Mouse (Mus musculus): ENCODE data around the gene Tatdn3. TPM values are rescaled to one million over a fixed set of nuclear protein-coding genes. Genes with fewer than 3 reads are reported as not detected.
"Not testable (repeated sequence)": the region's sequence is repeated elsewhere in the genome, so short reads cannot be mapped to it uniquely, and the experiment has no call there.

Tatdn3 gene
- polyA plus RNA-seq, 1 experiment from 2014 or later: 14.7 TPM

GRCm38 (mm10) chr1:191025016-191026012 is 37.4 kb downstream of the Tatdn3 start:
- Histone ChIP-seq H3K27ac (peak overlapping the region; percentile 61; the same call in 1 of the 2 replicates), H3K9ac (peak overlapping the region; percentile 67), H3K4me3 (peak overlapping the region; percentile 70), H3K27me3 (no peaks in the 10 kb centered on the region), H3K4me1 (peaks cover 17% of the 10 kb centered on the region), H3K9me3 (no peaks in the 10 kb centered on the region), H3K36me3 (peaks cover 8% of the 10 kb centered on the region; the same call in 1 of the 2 replicates), H3K4me2 (peak overlapping the region; percentile 93)
- ATAC-seq (ENCODE audit: borderline replicate concordance, extremely low read depth, low FRiP score, low TSS enrichment): peak; percentile 11
- 3% methylated on average over 68 of the region's 69 CpGs for WGBS

GRCm38 (mm10) chr1:191023806-191024205 is 38.9 kb downstream of the Tatdn3 start:
- H3K9me3 ChIP-seq; H3K4me2 ChIP-seq; H3K27ac ChIP-seq; H3K27me3 ChIP-seq; H3K9ac ChIP-seq; ATAC-seq (ENCODE audit: borderline replicate concordance, extremely low read depth, low FRiP score, low TSS enrichment); H3K4me3 ChIP-seq: not testable (repeated sequence)
- Histone ChIP-seq H3K4me1 (peaks cover 17% of the 10 kb centered on the region), H3K36me3 (peaks cover 13% of the 10 kb centered on the region; the same call in 1 of the 2 replicates)
- 93% methylated on average over 5 of the region's 6 CpGs for WGBS

GRCm38 (mm10) chr1:191023140-191023539 is 39.6 kb downstream of the Tatdn3 start:
- H3K9me3 ChIP-seq: no peaks in the 10 kb centered on the region
- peaks cover 17% of the 10 kb centered on the region for H3K4me1 ChIP-seq
- H3K4me3 ChIP-seq: no peak overlapping the region
- 65% methylated on average over 2 of the region's 2 CpGs for WGBS
- H3K27me3 ChIP-seq: no peaks in the 10 kb centered on the region
- H3K27ac ChIP-seq: no peak overlapping the region
- no peak overlapping the region for H3K4me2 ChIP-seq
- H3K36me3 ChIP-seq: peaks cover 13% of the 10 kb centered on the region; the same call in 1 of the 2 replicates
- no peak for ATAC-seq (ENCODE audit: borderline replicate concordance, extremely low read depth, low FRiP score, low TSS enrichment)
- no peak overlapping the region for H3K9ac ChIP-seq

- no peak for ATAC-seq (ENCODE audit: borderline replicate concordance, extremely low read depth, low FRiP score, low TSS enrichment)
- no peak overlapping the region for H3K4me3 ChIP-seq
- H3K9ac ChIP-seq: no peak overlapping the region
- WGBS: 85% methylated on average over 7 of the region's 7 CpGs
- H3K27me3 ChIP-seq: no peaks in the 10 kb centered on the region
- peaks cover 13% of the 10 kb centered on the region; the same call in 1 of the 2 replicates for H3K36me3 ChIP-seq
- H3K27ac ChIP-seq: no peak overlapping the region
- H3K4me1 ChIP-seq: peaks cover 10% of the 10 kb centered on the region
- no peaks in the 10 kb centered on the region for H3K9me3 ChIP-seq
- no peak overlapping the region for H3K4me2 ChIP-seq
Measured at GRCm38 (mm10) chr1:191021016-191021415, 41.7 kb downstream of the Tatdn3 start.

- Histone ChIP-seq H3K9me3 (no peaks in the 10 kb centered on the region), H3K4me1 (peaks cover 10% of the 10 kb centered on the region), H3K4me3 (no peak overlapping the region), H3K27me3 (no peaks in the 10 kb centered on the region), H3K4me2 (no peak overlapping the region), H3K9ac (no peak overlapping the region), H3K27ac (no peak overlapping the region), H3K36me3 (peaks cover 13% of the 10 kb centered on the region; the same call in 1 of the 2 replicates)
- WGBS: 77% methylated on average over 3 of the region's 3 CpGs
- ATAC-seq (ENCODE audit: borderline replicate concordance, extremely low read depth, low FRiP score, low TSS enrichment): no peak
Measured at GRCm38 (mm10) chr1:191020217-191020924, 42.4 kb downstream of the Tatdn3 start.

GRCm38 (mm10) chr1:191019803-191020202 is 42.9 kb downstream of the Tatdn3 start:
- H3K4me3 ChIP-seq: no peak overlapping the region
- ATAC-seq (ENCODE audit: borderline replicate concordance, extremely low read depth, low FRiP score, low TSS enrichment): no peak
- 91% methylated on average over 5 of the region's 5 CpGs for WGBS
- H3K36me3 ChIP-seq: peaks cover 13% of the 10 kb centered on the region; the same call in 1 of the 2 replicates
- H3K4me1 ChIP-seq: peaks cover 5% of the 10 kb centered on the region
- H3K27ac ChIP-seq: no peak overlapping the region
- no peaks in the 10 kb centered on the region for H3K9me3 ChIP-seq
- H3K4me2 ChIP-seq: no peak overlapping the region
- no peak overlapping the region for H3K9ac ChIP-seq
- no peaks in the 10 kb centered on the region for H3K27me3 ChIP-seq

GRCm38 (mm10) chr1:191014271-191014670 is 48.5 kb downstream of the Tatdn3 start:
- Histone ChIP-seq H3K9ac (no peak overlapping the region), H3K27me3 (no peaks in the 10 kb centered on the region), H3K4me1 (no peaks in the 10 kb centered on the region), H3K36me3 (peaks cover 18% of the 10 kb centered on the region; the same call in 1 of the 2 replicates), H3K4me2 (no peak overlapping the region), H3K27ac (no peak overlapping the region), H3K9me3 (no peaks in the 10 kb centered on the region), H3K4me3 (no peak overlapping the region)
- ATAC-seq (ENCODE audit: borderline replicate concordance, extremely low read depth, low FRiP score, low TSS enrichment): no peak
- WGBS: 92% methylated on average over 3 of the region's 3 CpGs

- no peak for ATAC-seq (ENCODE audit: borderline replicate concordance, extremely low read depth, low FRiP score, low TSS enrichment)
- Histone ChIP-seq H3K27me3 (no peaks in the 10 kb centered on the region), H3K9me3 (no peaks in the 10 kb centered on the region), H3K4me1 (no peaks in the 10 kb centered on the region), H3K36me3 (peaks cover 41% of the 10 kb centered on the region), H3K27ac (no peak overlapping the region), H3K9ac (no peak overlapping the region), H3K4me2 (no peak overlapping the region), H3K4me3 (no peak overlapping the region)
- 98% methylated on average over 5 of the region's 5 CpGs for WGBS
Measured at GRCm38 (mm10) chr1:191008707-191009106, 54.0 kb downstream of the Tatdn3 start.

- Histone ChIP-seq H3K4me3 (no peak overlapping the region), H3K36me3 (peaks cover 13% of the 10 kb centered on the region), H3K27me3 (no peaks in the 10 kb centered on the region), H3K9ac (no peak overlapping the region), H3K4me1 (no peaks in the 10 kb centered on the region), H3K9me3 (0 out of 2 replicates have a peak, but pooled peaks cover 4% of the 10 kb centered on the region), H3K27ac (no peak overlapping the region), H3K4me2 (no peak overlapping the region)
- no peak for ATAC-seq (ENCODE audit: borderline replicate concordance, extremely low read depth, low FRiP score, low TSS enrichment)
- 59% methylated on average over 6 of the region's 6 CpGs for WGBS
Measured at GRCm38 (mm10) chr1:191002201-191002600, 60.5 kb downstream of the Tatdn3 start.

GRCm38 (mm10) chr1:191000686-191001085 is 62.0 kb downstream of the Tatdn3 start:
- Histone ChIP-seq H3K4me1 (no peaks in the 10 kb centered on the region), H3K4me2 (no peak overlapping the region), H3K36me3 (peaks cover 11% of the 10 kb centered on the region; the same call in 1 of the 2 replicates), H3K4me3 (no peak overlapping the region), H3K27me3 (no peaks in the 10 kb centered on the region), H3K27ac (no peak overlapping the region), H3K9ac (no peak overlapping the region), H3K9me3 (0 out of 2 replicates have a peak, but pooled peaks cover 4% of the 10 kb centered on the region)
- WGBS: 78% methylated on average over 3 of the region's 3 CpGs
- no peak for ATAC-seq (ENCODE audit: borderline replicate concordance, extremely low read depth, low FRiP score, low TSS enrichment)

- Histone ChIP-seq H3K27me3 (no peaks in the 10 kb centered on the region), H3K27ac (no peak overlapping the region), H3K9ac (no peak overlapping the region), H3K36me3 (no peaks in the 10 kb centered on the region), H3K9me3 (0 out of 2 replicates have a peak, but pooled peaks cover 4% of the 10 kb centered on the region), H3K4me3 (no peak overlapping the region), H3K4me2 (no peak overlapping the region), H3K4me1 (no peaks in the 10 kb centered on the region)
- ATAC-seq (ENCODE audit: borderline replicate concordance, extremely low read depth, low FRiP score, low TSS enrichment): no peak
- WGBS: 57% methylated on average over 1 of the region's 1 CpGs
Measured at GRCm38 (mm10) chr1:190998027-190998426, 64.7 kb downstream of the Tatdn3 start.
